Mouse (Mus musculus) heart, adult 2 months (tissue): ENCODE measurements around the gene Gzmb.

ENCODE experiments used
- CTCF ChIP-seq: fragments of 200-600 bp; IDR thresholded peaks from 2 replicates; pipeline ENCODE4 v1.8.1; 2022; ENCODE audit warnings: antibody characterized with exemption, mild to moderate bottlenecking, moderate library complexity
- EP300 ChIP-seq: fragments of 200-500 bp; IDR thresholded peaks from 2 replicates; pipeline ENCODE4 v1.6.1; 2011; ENCODE audit warnings: low read depth, low read length, control low read depth; ENCODE audit not compliant: insufficient read depth
- POLR2A ChIP-seq: fragments of 200-500 bp; IDR thresholded peaks from 2 replicates; pipeline ENCODE4 v1.6.1; 2011; ENCODE audit warnings: mild to moderate bottlenecking, low read depth, low read length, control low read depth; ENCODE audit not compliant: insufficient read depth

DNA sequence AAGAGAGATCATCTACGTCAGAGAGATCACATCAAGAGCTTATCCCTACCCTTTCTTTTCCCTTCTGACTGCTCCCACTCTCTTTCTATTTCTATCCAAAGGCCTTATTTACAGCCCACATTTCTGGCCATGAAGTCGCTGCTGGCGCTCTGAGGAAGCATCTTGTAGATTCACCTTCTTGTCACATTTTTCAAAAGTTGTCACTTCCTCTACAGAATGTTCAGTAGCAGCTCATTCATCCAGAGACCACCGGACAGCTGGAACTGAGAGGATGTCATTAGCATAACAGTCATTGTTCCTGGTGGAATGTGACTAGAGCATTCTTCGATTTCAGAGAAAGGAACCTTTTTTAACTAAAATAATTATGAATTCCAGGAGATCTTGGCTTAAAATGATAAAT lies 26.6 kb upstream of the Gzmb start:
- TF ChIP-seq CTCF (no peak), EP300 (no peak), POLR2A (no peak)
